In the genomic region with DNA sequence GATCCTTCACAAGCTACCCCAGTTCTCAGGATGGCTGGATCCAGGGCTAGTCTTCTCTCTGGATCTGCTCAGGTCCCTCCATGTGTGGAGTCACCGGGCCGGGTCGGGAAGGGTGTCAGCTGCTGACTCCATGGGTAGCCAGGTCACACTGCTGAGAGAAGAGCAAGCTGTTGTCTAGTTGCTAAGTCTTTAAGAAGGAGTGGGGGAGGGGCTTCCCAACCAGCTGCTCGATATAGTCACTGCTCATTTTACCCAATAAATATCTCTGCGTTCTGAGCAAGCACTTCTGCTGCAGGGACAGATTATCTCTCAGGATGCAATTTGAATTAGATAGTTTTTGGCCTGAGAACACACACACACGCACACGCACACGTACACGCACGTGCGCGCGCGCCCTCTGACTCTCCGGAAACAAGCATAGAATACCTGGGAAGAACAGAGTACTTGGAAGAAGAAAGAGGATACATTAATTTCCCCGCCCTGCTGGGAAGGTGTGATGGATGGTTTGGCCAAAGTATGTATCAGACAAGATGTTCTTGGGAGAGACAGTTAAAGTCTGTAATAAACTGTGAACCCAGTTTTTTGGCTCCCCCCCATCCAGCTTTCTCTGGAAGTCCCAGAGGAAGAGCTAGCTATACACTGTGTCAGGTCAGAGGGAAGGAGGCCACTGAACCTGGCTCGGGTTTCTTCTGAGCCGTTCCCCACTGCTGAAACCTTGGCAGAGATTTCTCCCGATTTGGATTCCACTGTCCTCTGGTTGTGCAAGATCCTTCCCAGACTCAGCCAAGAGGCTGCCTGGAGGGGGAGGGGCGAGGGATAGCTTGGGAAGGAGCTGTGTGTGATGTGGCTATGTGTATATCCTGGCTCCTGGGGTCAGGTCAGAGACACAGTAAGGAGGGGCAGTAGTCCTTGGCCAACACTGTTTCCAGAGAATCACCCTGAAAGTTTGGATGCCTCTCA, we compare ENCODE assay signal across 10 mouse cellular contexts. TPM values are rescaled to one million over a fixed set of nuclear protein-coding genes. Genes with fewer than 3 reads are reported as not detected.
DNase-seq lines count a peak whose midpoint lies in the region; ATAC-seq lines count a peak whose summit lies in the region.
"Had no signal": no experiment of that assay in that cellular context is flagged by ENCODE, and none has a peak within 500 bp of the region (broad histone marks: within the 10 kb centered on the region; RNA-seq: fewer than 3 reads in every experiment).

No protein-coding gene starts in this region.

- H3K27ac ChIP-seq in kidney, embryonic 16.5 days (ENCODE audit: low read length), result peak overlapping the region; percentile 24; the same call in 1 of the 2 replicates
- no peak overlapping the region for H3K27ac ChIP-seq in midbrain, embryonic 10.5 days (replicated peaks)
- H3K27ac ChIP-seq: neural tube, embryonic 13.5 days had no signal

- ATAC-seq in kidney, embryonic 16.5 days (ENCODE audit: low FRiP score, low TSS enrichment), result peak; percentile 76

- H3K9ac ChIP-seq in kidney, embryonic 16.5 days (replicated peaks; ENCODE audit: low read length), result no peak overlapping the region
- H3K9ac ChIP-seq: neural tube, embryonic 13.5 days had no signal

- H3K4me3 ChIP-seq in kidney, embryonic 16.5 days (ENCODE audit: low read length), result no peak overlapping the region
- H3K4me3 ChIP-seq in midbrain, embryonic 10.5 days, result no peak overlapping the region
- H3K4me3 ChIP-seq: neural tube, embryonic 13.5 days had no signal

- H3K27me3 ChIP-seq in kidney, embryonic 16.5 days (ENCODE audit: insufficient read depth, low read length), result no peaks in the 10 kb centered on the region
- no peaks in the 10 kb centered on the region for H3K27me3 ChIP-seq in midbrain, embryonic 10.5 days (ENCODE audit: low read depth, poor library complexity, severe bottlenecking)
- H3K27me3 ChIP-seq: neural tube, embryonic 13.5 days had no signal

- intact Hi-C loops in gastrocnemius, postnatal 14 days (cut with DNase I; ENCODE audit: low total_unique reads), result no loop called here

- H3K9me3 ChIP-seq in kidney, embryonic 16.5 days (ENCODE audit: low read length), result peaks cover 11% of the 10 kb centered on the region
- no peaks in the 10 kb centered on the region; the same call in 1 of the 2 replicates for H3K9me3 ChIP-seq in midbrain, embryonic 10.5 days (replicated peaks)
- H3K9me3 ChIP-seq: G1E had no signal

- H3K36me3 ChIP-seq in kidney, embryonic 16.5 days (ENCODE audit: insufficient read depth, low read length), result no peaks in the 10 kb centered on the region
- H3K36me3 ChIP-seq in midbrain, embryonic 10.5 days, result no peaks in the 10 kb centered on the region
- H3K36me3 ChIP-seq: G1E; neural tube, embryonic 13.5 days had no signal

- H3K4me2 ChIP-seq in kidney, embryonic 16.5 days (replicated peaks; ENCODE audit: low read depth, low read length), result no peak overlapping the region
- H3K4me2 ChIP-seq: neural tube, embryonic 13.5 days had no signal

- 65% methylated on average over 20 of the region's 20 CpGs for WGBS in kidney, embryonic 16.5 days
- WGBS in midbrain, embryonic 10.5 days, result 85% methylated on average over 20 of the region's 20 CpGs

- peak; percentile 83 for DNase-seq in ovary, adult 18-20 months (ENCODE audit: low spot score)
- DNase-seq in ovary, postnatal 10 days (ENCODE audit: low spot score), result no peak
- peak; percentile 92 for DNase-seq in gastrocnemius, postnatal 14 days
- DNase-seq in retina, postnatal 1 day, result peak; percentile 61
- DNase-seq in right cerebral cortex, adult 2 months (ENCODE audit: low spot score in 2 of 2), result no peak
- DNase-seq in natural killer cell, adult 2 months (ENCODE audit: low spot score in 2 of 2), result no peak
- no peak for DNase-seq in midbrain, embryonic 10.5 days (ENCODE audit: low spot score)

- no peaks in the 10 kb centered on the region for H3K4me1 ChIP-seq in kidney, embryonic 16.5 days (ENCODE audit: insufficient read depth, low read length)
- H3K4me1 ChIP-seq in midbrain, embryonic 10.5 days, result no peaks in the 10 kb centered on the region
- H3K4me1 ChIP-seq: neural tube, embryonic 13.5 days had no signal

RNA-seq across cellular contexts. Expression of a gene that starts 41.0 kb away (rescaled TPM):
- 100 to 1,000 TPM; 236 to 279 TPM for total RNA-seq in gastrocnemius, postnatal 14 days (2021)
- polyA plus RNA-seq in kidney, embryonic 16.5 days (2015; fragmentation: Nextera tagmentation; extraction: Ambion mirVana), result 68.6 and 91.3 TPM in 2 replicates
- 8.6 and 13.8 TPM in 2 replicates for polyA plus RNA-seq in midbrain, embryonic 10.5 days (2016; fragmentation: Nextera tagmentation; extraction: Ambion mirVana)
- polyA plus RNA-seq: G1E had no signal

Comparison
In these comparisons a context has a peak if more than half of its experiments do, and no peak if none do; other contexts are left out.
1. DNase-seq: peak in ovary, adult 18-20 months (single experiment), gastrocnemius, postnatal 14 days (single experiment) and retina, postnatal 1 day (single experiment); none in ovary, postnatal 10 days (single experiment), right cerebral cortex, adult 2 months (0 of 2), natural killer cell, adult 2 months (0 of 2) and midbrain, embryonic 10.5 days (single experiment).